Mouse (Mus musculus): ENCODE measurements around the gene Arv1.

Arv1 gene

GRCm38 (mm10) chr8:124732828-124733227, 10.9 kb downstream of the Arv1 start:
- DNase-seq: no peak

DNA sequence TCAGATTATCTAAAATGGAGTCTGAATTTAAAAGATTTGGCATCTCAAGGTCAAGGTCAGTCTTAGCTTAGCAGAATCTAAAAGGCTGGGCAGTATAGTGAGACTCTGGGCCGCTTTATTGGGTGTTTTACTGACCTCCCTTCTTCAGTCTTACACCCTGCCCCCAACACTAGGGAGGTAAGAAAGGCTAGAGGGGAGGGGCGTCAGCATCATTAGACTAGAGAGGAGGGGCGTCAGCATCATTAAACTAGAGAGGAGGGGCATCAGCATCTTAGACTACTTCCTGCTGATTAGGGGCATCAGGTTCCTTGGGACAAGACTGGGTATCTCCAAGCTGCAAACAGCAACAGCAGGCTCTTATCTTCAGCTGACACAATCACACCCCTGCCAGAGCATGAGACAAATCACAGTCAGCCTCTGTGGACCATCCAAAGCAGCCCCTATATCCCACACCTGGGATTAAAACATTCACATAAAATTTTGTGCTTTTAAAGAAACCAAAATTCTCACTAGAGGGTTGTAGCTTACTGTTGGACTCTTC, 13.5 kb downstream of the Arv1 start:
- no peak for DNase-seq

DNA sequence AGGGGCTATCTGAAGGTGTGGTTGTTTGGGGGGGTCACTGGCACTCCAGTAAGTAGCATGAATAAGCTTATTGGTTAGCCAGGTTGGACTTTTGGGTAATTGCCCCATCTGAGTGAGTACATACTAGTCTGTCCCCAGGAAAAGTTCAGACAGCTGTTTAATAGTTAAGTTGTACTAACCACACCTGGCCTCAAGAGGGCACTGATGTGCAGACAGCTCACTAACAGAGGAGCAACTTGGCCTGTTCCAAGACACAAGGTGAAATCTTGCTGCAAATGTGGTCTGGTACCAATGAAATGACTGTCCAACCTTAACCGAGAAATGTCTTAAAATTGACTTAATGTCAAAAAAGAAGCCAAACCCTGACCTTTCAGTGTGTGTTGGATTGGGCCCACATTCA, 17.3 kb downstream of the Arv1 start:
- peak; percentile 47 to 66 for DNase-seq

DNA sequence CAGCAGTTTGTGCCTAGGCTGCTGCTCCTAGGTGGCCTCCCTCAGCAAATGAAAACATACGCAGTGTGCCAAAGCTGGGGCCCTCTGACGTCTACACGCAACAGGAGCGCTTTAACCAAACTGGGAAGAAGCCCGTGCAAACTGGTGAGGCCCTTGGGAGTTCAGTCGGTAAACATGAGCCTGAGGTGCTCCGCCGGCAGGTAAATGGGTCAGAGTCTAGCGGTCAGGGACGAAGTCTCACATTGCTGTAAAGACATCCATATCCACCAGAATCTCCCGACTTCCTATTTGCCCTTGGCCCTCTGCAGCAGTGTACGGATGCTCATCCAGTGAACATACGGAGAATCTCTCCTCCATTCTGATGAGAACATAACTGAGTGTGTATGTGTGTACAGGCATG, 24.7 kb downstream of the Arv1 start:
- no peak for DNase-seq

DNA sequence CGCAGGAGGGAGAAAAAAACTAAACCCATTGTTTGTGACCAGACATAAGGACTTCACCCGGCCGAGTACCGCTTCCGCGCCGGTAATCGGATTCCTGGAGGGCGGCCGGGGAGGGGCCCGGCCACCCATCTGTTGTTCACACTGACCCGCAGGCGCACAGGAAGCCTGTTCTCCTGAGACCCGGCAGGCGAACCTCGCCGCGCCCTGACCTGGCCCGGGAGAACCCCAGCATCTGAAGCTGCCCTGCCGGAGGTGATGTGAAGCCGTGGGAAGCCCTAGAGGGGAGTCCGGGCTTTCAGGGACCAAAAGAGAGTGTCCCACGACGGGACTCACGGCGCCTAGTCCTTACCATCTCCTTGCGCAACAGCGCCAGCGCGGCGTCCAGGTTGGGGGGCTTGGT, 29.3 kb downstream of the Arv1 start:
- no peak for DNase-seq

DNA sequence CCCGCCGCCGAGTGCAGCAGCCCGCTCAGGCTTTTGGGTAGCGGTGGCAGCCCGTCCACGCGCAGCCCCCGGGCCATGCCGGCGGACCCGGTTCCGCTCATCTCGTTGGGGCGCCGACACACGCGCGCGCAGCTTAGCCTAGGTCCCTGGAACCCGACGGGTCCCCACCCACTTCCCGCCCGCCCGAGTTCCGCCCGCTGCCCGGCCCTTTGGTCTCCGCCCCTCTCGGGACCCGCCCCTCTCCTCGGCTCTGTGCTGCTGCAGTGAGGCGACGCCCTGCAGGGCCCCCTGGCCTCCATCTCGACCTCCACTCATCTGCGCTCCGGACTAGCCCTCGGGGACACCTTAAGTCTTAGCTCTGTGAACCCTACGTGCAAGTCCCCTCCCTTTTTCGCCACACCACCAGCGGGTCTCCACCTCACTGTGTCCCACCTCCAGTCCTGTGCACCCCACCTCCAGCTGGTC, 29.8 kb downstream of the Arv1 start, which contains the start of gene Fam89a:
Fam89a (minus strand) TSS at position 124 of the 465 bp plus-strand sequence.
- peak in 1 of 2 experiments; percentile 24 for DNase-seq

GRCm38 (mm10) chr8:124752325-124752862, 30.5 kb downstream of the Arv1 start:
- DNase-seq: no peak

DNA sequence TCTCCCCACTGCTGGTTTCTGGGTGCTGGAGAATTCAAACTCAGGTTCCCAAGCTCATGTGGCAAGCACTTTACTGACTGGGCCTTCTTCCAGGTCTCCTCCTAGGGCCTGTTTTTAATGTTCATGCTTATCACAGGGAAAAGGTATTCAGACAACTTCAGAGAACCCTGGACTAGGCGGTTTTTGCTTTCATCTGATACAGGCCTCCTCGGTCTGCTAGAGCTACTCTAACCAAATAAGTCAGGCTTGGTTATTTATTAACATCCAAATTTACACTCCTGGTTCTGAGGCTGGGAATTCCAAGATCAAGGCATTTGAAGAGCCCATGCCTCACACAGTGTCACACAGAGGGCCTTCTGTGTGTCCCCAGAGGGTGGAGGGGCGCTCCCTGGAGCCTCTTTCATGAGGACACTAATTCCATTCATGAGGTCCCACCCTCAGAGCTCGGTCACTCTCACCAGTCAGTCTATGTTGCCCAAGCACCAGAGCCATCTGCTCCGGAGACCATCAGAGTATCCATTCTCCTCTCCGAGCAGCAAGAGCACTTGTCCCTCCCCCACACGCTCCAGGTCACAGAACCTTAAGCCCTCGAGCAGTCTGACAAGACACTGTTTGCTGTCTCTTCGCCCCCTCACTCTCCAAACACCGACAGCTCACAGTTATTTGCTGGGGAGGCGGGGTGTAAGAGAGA, 32.3 kb downstream of the Arv1 start:
- DNase-seq: no peak

- DNase-seq: no peak
These were observed 32.9 kb downstream of the Arv1 start for GRCm38 (mm10) chr8:124754792-124755190.

DNA sequence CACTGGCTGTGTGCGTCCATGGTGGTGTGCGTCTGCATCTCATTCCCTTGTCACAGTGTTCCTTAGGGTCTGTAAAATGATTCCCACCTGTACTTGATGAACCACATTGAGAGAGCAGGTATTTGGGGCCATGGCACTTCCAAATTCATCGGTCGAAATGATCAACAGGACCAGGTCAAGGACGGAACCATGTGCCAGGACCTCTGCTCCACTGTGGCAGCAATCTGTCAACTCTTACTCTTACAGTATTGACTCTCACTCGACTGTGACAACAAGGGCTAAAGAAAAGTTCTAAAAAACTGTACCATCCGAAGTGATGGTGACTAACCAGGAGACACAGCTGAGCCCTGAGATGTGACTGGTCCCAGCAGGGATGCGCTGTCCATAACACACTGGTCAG, 33.5 kb downstream of the Arv1 start:
- DNase-seq: no peak

- no peak for DNase-seq
These were observed 34.2 kb downstream of the Arv1 start for GRCm38 (mm10) chr8:124756153-124756552.

- no peak for DNase-seq
These were observed 34.7 kb downstream of the Arv1 start for GRCm38 (mm10) chr8:124756601-124757000.

DNA sequence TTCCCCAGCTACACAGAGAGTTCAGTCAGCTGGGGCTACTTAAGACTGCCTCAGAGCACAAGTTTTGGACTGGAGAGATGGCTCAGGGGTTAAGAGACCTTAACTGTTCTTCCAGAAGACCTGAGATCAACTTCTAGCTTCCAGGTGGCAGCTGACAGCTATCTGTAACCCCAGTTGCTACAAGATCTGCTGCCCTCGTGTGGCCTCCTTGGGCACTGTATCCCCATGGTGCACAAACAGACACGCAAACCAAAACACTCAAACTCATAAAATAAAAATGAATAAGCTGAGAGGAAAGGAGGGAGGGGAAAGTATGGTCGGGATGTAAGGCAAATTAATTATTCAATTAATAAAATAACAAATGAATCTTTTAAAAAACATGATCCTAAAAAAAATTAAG, 36.6 kb downstream of the Arv1 start:
- DNase-seq: peak in 1 of 2 experiments; percentile 50

DNA sequence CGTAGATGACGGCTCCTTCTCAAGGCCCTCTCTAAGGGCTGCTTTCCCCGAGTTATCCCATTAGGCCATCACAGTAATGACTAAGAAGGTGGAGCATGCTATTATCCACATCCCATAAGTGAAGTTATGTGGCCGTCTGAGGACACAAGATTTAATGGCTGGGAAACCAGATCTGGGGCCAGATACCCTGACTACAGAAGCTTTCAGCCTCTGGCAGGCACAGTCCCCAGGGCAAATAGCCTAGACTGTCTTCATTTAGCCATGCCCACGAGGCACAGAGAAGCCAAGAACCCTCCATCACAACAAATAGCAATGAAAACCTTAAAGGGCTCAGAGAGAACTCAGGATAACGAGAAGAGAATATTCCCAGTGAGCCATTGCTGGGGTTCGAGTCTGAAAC, 41.1 kb downstream of the Arv1 start:
- DNase-seq: no peak

DNA sequence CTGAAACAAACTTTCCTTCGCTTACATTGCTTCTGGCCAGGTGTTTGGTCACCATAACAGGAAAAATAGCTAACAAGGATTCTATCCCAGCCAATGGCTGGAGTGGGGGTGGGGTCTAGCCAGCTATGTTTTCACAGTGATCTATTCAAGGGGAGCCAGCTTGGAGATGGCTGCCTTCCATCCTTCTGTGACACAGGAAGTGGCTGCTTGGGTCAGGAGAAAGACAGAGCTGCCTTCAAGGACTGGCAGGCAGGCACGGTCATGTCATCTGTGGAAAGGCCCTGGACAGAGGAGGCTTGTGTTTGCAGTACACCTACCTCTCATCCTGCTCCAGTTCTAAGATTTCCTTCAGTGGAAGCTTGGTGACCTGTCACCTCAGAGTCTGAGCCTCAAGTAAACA, 50.5 kb downstream of the Arv1 start:
- DNase-seq: no peak

- DNase-seq: peak; percentile 84 to 92
These were observed 53.8 kb downstream of the Arv1 start for GRCm38 (mm10) chr8:124775695-124776094.

- DNase-seq: peak; percentile 73 to 74
These were observed 58.3 kb downstream of the Arv1 start for GRCm38 (mm10) chr8:124780236-124780635.

GRCm38 (mm10) chr8:124782431-124782830, 60.5 kb downstream of the Arv1 start:
- no peak for DNase-seq

- DNase-seq: peak in 1 of 2 experiments; percentile 2
These were observed 61.3 kb downstream of the Arv1 start for GRCm38 (mm10) chr8:124783228-124783627.
